Mouse (Mus musculus): ENCODE data around the gene Hoxa7. TPM values are rescaled to one million over a fixed set of nuclear protein-coding genes. Genes with fewer than 3 reads are reported as not detected.

Hoxa7 gene
- polyA plus RNA-seq, 1 experiment from 2014 or later, result 8.1 TPM

- Histone ChIP-seq H3K36me3 (ENCODE audit: control insufficient read depth, insufficient read depth, low read length) (no peaks in the 10 kb centered on the region), H3K4me3 (ENCODE audit: low read depth, low read length) (no peak overlapping the region), H3K9ac (ENCODE audit: low read length) (no peak overlapping the region), H3K27ac (replicated peaks) (no peak overlapping the region), H3K9me3 (ENCODE audit: control insufficient read depth, low read length) (no peaks in the 10 kb centered on the region), H3K4me2 (replicated peaks; ENCODE audit: low read depth) (no peak overlapping the region), H3K4me1 (replicated peaks; ENCODE audit: control insufficient read depth, insufficient read depth) (no peaks in the 10 kb centered on the region), H3K27me3 (ENCODE audit: control insufficient read depth, insufficient read depth, low read length) (peaks cover 43% of the 10 kb centered on the region)
- 18% methylated on average over 5 of the region's 5 CpGs for WGBS
- DNase-seq (ENCODE audit: low spot score) (no peak), ATAC-seq (ENCODE audit: low FRiP score, low TSS enrichment) (no peak)
- TF ChIP-seq CTCF (IDR thresholded peaks at IDR 0.05; ENCODE audit: low read depth), result no peak
- no peak for TF ChIP-seq EP300 (optimal IDR thresholded peaks at IDR 0.05)
Observed at GRCm38 (mm10) chr6:52267221-52267620, 45.6 kb upstream of the Hoxa7 start.

GRCm38 (mm10) chr6:52266666-52266985 is 45.0 kb upstream of the Hoxa7 start:
- DNase-seq (ENCODE audit: low spot score) (no peak), ATAC-seq (ENCODE audit: low FRiP score, low TSS enrichment) (no peak)
- Histone ChIP-seq H3K9ac (ENCODE audit: low read length) (no peak overlapping the region), H3K4me1 (replicated peaks; ENCODE audit: control insufficient read depth, insufficient read depth) (no peaks in the 10 kb centered on the region), H3K27me3 (ENCODE audit: control insufficient read depth, insufficient read depth, low read length) (peaks cover 44% of the 10 kb centered on the region), H3K36me3 (ENCODE audit: control insufficient read depth, insufficient read depth, low read length) (no peaks in the 10 kb centered on the region), H3K27ac (replicated peaks) (no peak overlapping the region), H3K9me3 (ENCODE audit: control insufficient read depth, low read length) (no peaks in the 10 kb centered on the region), H3K4me2 (replicated peaks; ENCODE audit: low read depth) (no peak overlapping the region), H3K4me3 (ENCODE audit: low read depth, low read length) (no peak overlapping the region)
- no peak for TF ChIP-seq EP300 (optimal IDR thresholded peaks at IDR 0.05)
- no peak for TF ChIP-seq CTCF (IDR thresholded peaks at IDR 0.05; ENCODE audit: low read depth)
- WGBS, result 2% methylated on average over 9 of the region's 9 CpGs

GRCm38 (mm10) chr6:52265913-52266665 is 44.4 kb upstream of the Hoxa7 start:
- no peak overlapping the region for H3K9ac ChIP-seq (ENCODE audit: low read length)
- no peak overlapping the region for H3K27ac ChIP-seq (replicated peaks)
- no peak for TF ChIP-seq CTCF (IDR thresholded peaks at IDR 0.05; ENCODE audit: low read depth)
- no peak for TF ChIP-seq EP300 (optimal IDR thresholded peaks at IDR 0.05)
- ATAC-seq (ENCODE audit: low FRiP score, low TSS enrichment) (no peak), DNase-seq (ENCODE audit: low spot score) (no peak)
- 5% methylated on average over 19 of the region's 19 CpGs for WGBS
- no peaks in the 10 kb centered on the region for H3K4me1 ChIP-seq (replicated peaks; ENCODE audit: control insufficient read depth, insufficient read depth)
- H3K36me3 ChIP-seq (ENCODE audit: control insufficient read depth, insufficient read depth, low read length), result no peaks in the 10 kb centered on the region
- H3K4me3 ChIP-seq (ENCODE audit: low read depth, low read length), result no peak overlapping the region
- H3K4me2 ChIP-seq (replicated peaks; ENCODE audit: low read depth), result no peak overlapping the region
- H3K27me3 ChIP-seq (ENCODE audit: control insufficient read depth, insufficient read depth, low read length), result peaks cover 47% of the 10 kb centered on the region
- no peaks in the 10 kb centered on the region for H3K9me3 ChIP-seq (ENCODE audit: control insufficient read depth, low read length)

- 3% methylated on average over 18 of the region's 18 CpGs for WGBS
- ATAC-seq (ENCODE audit: low FRiP score, low TSS enrichment) (no peak), DNase-seq (ENCODE audit: low spot score) (no peak)
- Histone ChIP-seq H3K36me3 (ENCODE audit: control insufficient read depth, insufficient read depth, low read length) (no peaks in the 10 kb centered on the region), H3K27ac (replicated peaks) (no peak overlapping the region), H3K4me2 (replicated peaks; ENCODE audit: low read depth) (no peak overlapping the region), H3K27me3 (ENCODE audit: control insufficient read depth, insufficient read depth, low read length) (peaks cover 44% of the 10 kb centered on the region), H3K4me3 (ENCODE audit: low read depth, low read length) (no peak overlapping the region), H3K9me3 (ENCODE audit: control insufficient read depth, low read length) (no peaks in the 10 kb centered on the region), H3K9ac (ENCODE audit: low read length) (no peak overlapping the region), H3K4me1 (replicated peaks; ENCODE audit: control insufficient read depth, insufficient read depth) (no peaks in the 10 kb centered on the region)
- TF ChIP-seq CTCF (IDR thresholded peaks at IDR 0.05; ENCODE audit: low read depth), result no peak
- no peak for TF ChIP-seq EP300 (optimal IDR thresholded peaks at IDR 0.05)
Observed at GRCm38 (mm10) chr6:52265306-52265912, 43.8 kb upstream of the Hoxa7 start.

- Histone ChIP-seq H3K36me3 (ENCODE audit: control insufficient read depth, insufficient read depth, low read length) (no peaks in the 10 kb centered on the region), H3K4me2 (replicated peaks; ENCODE audit: low read depth) (no peak overlapping the region), H3K4me1 (replicated peaks; ENCODE audit: control insufficient read depth, insufficient read depth) (no peaks in the 10 kb centered on the region), H3K9me3 (ENCODE audit: control insufficient read depth, low read length) (no peaks in the 10 kb centered on the region), H3K27ac (replicated peaks) (no peak overlapping the region), H3K27me3 (ENCODE audit: control insufficient read depth, insufficient read depth, low read length) (peaks cover 40% of the 10 kb centered on the region), H3K4me3 (ENCODE audit: low read depth, low read length) (no peak overlapping the region), H3K9ac (ENCODE audit: low read length) (no peak overlapping the region)
- TF ChIP-seq CTCF (IDR thresholded peaks at IDR 0.05; ENCODE audit: low read depth) (no peak), EP300 (optimal IDR thresholded peaks at IDR 0.05) (no peak)
- DNase-seq (ENCODE audit: low spot score) (no peak), ATAC-seq (ENCODE audit: low FRiP score, low TSS enrichment) (no peak)
- WGBS, result 5% methylated on average over 5 of the region's 5 CpGs
Observed at GRCm38 (mm10) chr6:52264106-52264790, 42.6 kb upstream of the Hoxa7 start.

GRCm38 (mm10) chr6:52263321-52263585 is 41.6 kb upstream of the Hoxa7 start:
- Histone ChIP-seq H3K4me2 (replicated peaks; ENCODE audit: low read depth) (no peak overlapping the region), H3K36me3 (ENCODE audit: control insufficient read depth, insufficient read depth, low read length) (no peaks in the 10 kb centered on the region), H3K27ac (replicated peaks) (no peak overlapping the region), H3K9me3 (ENCODE audit: control insufficient read depth, low read length) (no peaks in the 10 kb centered on the region), H3K4me1 (replicated peaks; ENCODE audit: control insufficient read depth, insufficient read depth) (no peaks in the 10 kb centered on the region), H3K4me3 (ENCODE audit: low read depth, low read length) (no peak overlapping the region), H3K27me3 (ENCODE audit: control insufficient read depth, insufficient read depth, low read length) (peaks cover 33% of the 10 kb centered on the region), H3K9ac (ENCODE audit: low read length) (no peak overlapping the region)
- ATAC-seq (ENCODE audit: low FRiP score, low TSS enrichment), result no peak
- WGBS, result 3% methylated on average over 6 of the region's 6 CpGs
- no peak for TF ChIP-seq CTCF (IDR thresholded peaks at IDR 0.05; ENCODE audit: low read depth)
- TF ChIP-seq EP300 (optimal IDR thresholded peaks at IDR 0.05), result no peak
- DNase-seq (ENCODE audit: low spot score), result no peak
